Mouse (Mus musculus): ENCODE data around the gene Gm43064. TPM values are rescaled to one million over a fixed set of nuclear protein-coding genes. Genes with fewer than 3 reads are reported as not detected.

Gene Gm43064
- polyA plus RNA-seq (2012; rRNA removed): not detected in 2 replicates

DNA sequence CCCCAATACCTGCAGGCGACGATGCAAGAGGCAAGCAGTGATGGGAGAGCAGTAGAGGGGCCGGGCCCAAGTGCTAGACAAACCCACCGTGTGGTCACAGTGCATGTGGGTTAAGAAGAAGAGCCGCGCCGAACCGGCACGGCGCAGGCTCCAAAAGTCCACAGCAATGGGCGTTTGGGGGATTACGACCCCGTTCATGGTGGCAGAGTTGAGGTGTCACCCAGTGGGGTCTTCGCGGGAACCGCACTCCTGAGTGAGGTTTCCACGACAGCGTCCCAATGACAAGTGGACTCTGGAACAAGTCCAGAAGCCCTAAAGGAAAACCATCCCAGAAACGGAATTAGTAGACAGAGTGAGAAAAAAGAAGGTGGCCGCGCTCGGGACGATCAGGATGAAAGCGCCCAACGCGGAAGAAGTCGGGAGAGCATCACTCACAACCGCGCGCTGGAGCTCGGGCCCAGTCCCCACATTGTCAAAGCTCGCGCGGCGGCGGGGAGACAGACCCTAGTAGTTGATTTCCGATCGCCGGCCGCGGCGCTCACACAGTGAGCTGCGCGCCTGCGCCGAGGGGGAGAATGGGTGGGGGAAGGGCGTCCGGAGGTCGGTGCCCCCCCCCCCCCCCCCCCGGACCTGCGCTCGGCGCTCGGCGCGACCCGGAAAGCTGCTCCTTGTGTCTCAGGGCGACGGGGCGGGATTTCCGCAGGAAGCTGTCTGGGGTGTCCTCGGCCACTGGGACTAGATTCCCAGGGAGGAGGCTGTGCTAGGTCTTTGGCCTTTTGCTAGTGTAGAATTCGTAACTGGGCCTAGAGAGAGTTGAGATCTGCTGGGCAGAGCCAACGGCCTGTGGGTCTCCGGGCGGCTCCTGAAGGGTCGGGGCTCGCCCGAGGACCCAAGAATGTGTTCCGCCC is at the start of gene Gm43064, which contains the start of the genes Dclre1b and Ap4b1:
TSS of gene Gm43064 (plus strand) at position 683 of the 908 bp plus-strand sequence.
TSS of gene Dclre1b (minus strand) at position 554 of the 908 bp plus-strand sequence.
TSS of gene Ap4b1 (plus strand) at position 630 of the 908 bp plus-strand sequence.

GRCm38 (mm10) chr3:103791230-103792110 is 17.9 kb upstream of the Gm43064 start, which contains the start of gene Hipk1:
Hipk1 (minus strand) TSS chr3:103791563.

GRCm38 (mm10) chr3:103832426-103832825 is 23.1 kb downstream of the Gm43064 start, which contains the start of gene Bcl2l15:
Bcl2l15 (plus strand) TSS chr3:103832601.

GRCm38 (mm10) chr3:103858881-103859801 is 49.8 kb downstream of the Gm43064 start, which contains the start of gene Ptpn22:
Ptpn22 (plus strand) TSS chr3:103859795.

Other genes starting within 250 kb of the Gm43064 start
- 0.14 and 0.25 TPM in 2 replicates for gene Syt6, start 234.3 kb upstream of the Gm43064 start, polyA plus RNA-seq (2012; rRNA removed)
- not detected in 2 replicates for gene Atg4a-ps, start 163.5 kb upstream of the Gm43064 start, polyA plus RNA-seq (2012; rRNA removed)
- 5.1 and 5.3 TPM in 2 replicates for gene Olfml3, start 71.6 kb upstream of the Gm43064 start, polyA plus RNA-seq (2012; rRNA removed)
- not detected in 2 replicates for gene Gm10964, start 70.2 kb upstream of the Gm43064 start, polyA plus RNA-seq (2012; rRNA removed)
- 22.2 and 37.2 TPM in 2 replicates for gene Hipk1, start 18.0 kb upstream of the Gm43064 start, polyA plus RNA-seq (2012; rRNA removed)
- gene Dclre1b, start 129 bp upstream of the Gm43064 start, polyA plus RNA-seq (2012; rRNA removed): 7.4 and 7.7 TPM in 2 replicates
- gene Ap4b1, start 53 bp upstream of the Gm43064 start, polyA plus RNA-seq (2012; rRNA removed): 2.4 and 4.1 TPM in 2 replicates
- 0.08 and 0.30 TPM in 2 replicates for gene Bcl2l15, start 23.0 kb downstream of the Gm43064 start, polyA plus RNA-seq (2012; rRNA removed)
- 0.04 and 0.23 TPM in 2 replicates for gene Ptpn22, start 50.2 kb downstream of the Gm43064 start, polyA plus RNA-seq (2012; rRNA removed)
- 1.1 and 1.5 TPM in 2 replicates for gene Rsbn1, start 104.5 kb downstream of the Gm43064 start, polyA plus RNA-seq (2012; rRNA removed)
- 2.7 and 3.8 TPM in 2 replicates for gene Phtf1, start 158.5 kb downstream of the Gm43064 start, polyA plus RNA-seq (2012; rRNA removed)